Mouse (Mus musculus) lung, embryonic 16.5 days (tissue): ENCODE data around the gene Atp5s. TPM values are rescaled to one million over a fixed set of nuclear protein-coding genes. Genes with fewer than 3 reads are reported as not detected.
A peak's percentile ranks its signal among the peaks of the same experiment; 100 is the strongest.

Experiments
- ATAC-seq: fragments of 200-750 bp; cut with Nextera tagmentation; 2 replicates; pipeline ENCODE4 v1.8.0; 2017; ENCODE audit warnings: low read depth, mild to moderate bottlenecking, moderate library complexity
- H3K27ac ChIP-seq: fragments of 300-500 bp; sonication (generic); 2 replicates; pipeline ENCODE4 v1.5.1; 2014; ENCODE audit warnings: mild to moderate bottlenecking, control low read depth, low read length
- H3K27me3 ChIP-seq: fragments of 300-500 bp; sonication (generic); 2 replicates; pipeline ENCODE4 v1.6.1; 2014; ENCODE audit warnings: low read depth, low read length, mixed read lengths; ENCODE audit not compliant: control insufficient read depth, insufficient read depth
- H3K36me3 ChIP-seq: fragments of 300-500 bp; sonication (generic); 2 replicates; pipeline ENCODE4 v1.6.1; 2014; ENCODE audit warnings: low read length; ENCODE audit not compliant: control insufficient read depth, insufficient read depth
- H3K4me1 ChIP-seq: fragments of 300-500 bp; sonication (generic); replicated peaks from 2 replicates; pipeline ENCODE4 v1.6.1; 2014; ENCODE audit warnings: low read length, mixed read lengths; ENCODE audit not compliant: control insufficient read depth, insufficient read depth
- H3K4me2 ChIP-seq: fragments of 300-500 bp; sonication (generic); 2 replicates; pipeline ENCODE4 v1.6.1; 2014; ENCODE audit warnings: low read depth, low read length, control low read depth
- H3K4me3 ChIP-seq: fragments of 300-500 bp; sonication (generic); 2 replicates; pipeline ENCODE4 v1.5.1; 2014; ENCODE audit warnings: mild to moderate bottlenecking, low read length, control low read depth
- H3K9ac ChIP-seq: fragments of 300-500 bp; sonication (generic); 2 replicates; pipeline ENCODE4 v1.6.1; 2014; ENCODE audit warnings: low read length, control low read depth
- H3K9me3 ChIP-seq: fragments of 300-500 bp; sonication (generic); 2 replicates; pipeline ENCODE4 v1.6.1; 2016; ENCODE audit warnings: low read length; ENCODE audit not compliant: control insufficient read depth
- WGBS: fragments of 180-500 bp; shearing (Covaris S2); extraction: QIAGEN DNeasy Blood & Tissue Kit; methylation state at CpG from one replicate; pipeline ENCODE4 v1.1.7; 2014; 5-methylcytosine and 5-hydroxymethylcytosine counted together
- polyA plus RNA-seq: library from polyadenylated mRNA; unstranded; fragments of >200 nt; fragmentation: Nextera tagmentation; extraction: Ambion mirVana; gene quantifications from 2 replicates; pipeline ENCODE4 v1.2.1, GENCODE M21; 2015

The Atp5s gene
- polyA plus RNA-seq, 1 experiment from 2014 or later, result 35.3 TPM

DNA sequence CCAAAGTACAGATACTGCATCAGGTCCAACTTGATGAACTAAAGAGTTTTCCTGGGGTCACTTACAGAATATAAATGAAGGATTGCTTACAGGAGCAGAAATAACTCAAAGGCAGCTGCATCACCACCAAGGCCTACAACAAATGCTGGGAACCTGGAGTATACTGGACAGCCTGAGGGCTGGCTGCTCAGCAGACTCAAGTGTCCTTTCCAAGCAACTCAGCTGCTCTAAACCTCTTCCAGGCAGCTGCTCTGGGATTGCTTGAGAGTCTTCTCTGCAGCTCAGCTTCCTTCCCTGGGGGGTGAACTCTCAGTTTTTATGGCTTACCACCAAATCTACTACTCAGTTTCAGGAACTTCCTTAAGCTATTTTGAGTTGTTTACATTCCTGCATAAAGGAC is 35.7 kb upstream of the Atp5s start:
- no peaks in the 10 kb centered on the region; the same call in 1 of the 2 replicates for H3K4me1 ChIP-seq
- no peak overlapping the region for H3K4me2 ChIP-seq
- ATAC-seq, result peak; percentile 43; the same call in 1 of the 2 replicates
- no peaks in the 10 kb centered on the region for H3K9me3 ChIP-seq
- no peaks in the 10 kb centered on the region for H3K36me3 ChIP-seq
- H3K4me3 ChIP-seq, result no peak overlapping the region
- no peaks in the 10 kb centered on the region for H3K27me3 ChIP-seq
- no peak overlapping the region for H3K9ac ChIP-seq
- peak overlapping the region; percentile 3; the same call in 1 of the 2 replicates for H3K27ac ChIP-seq

DNA sequence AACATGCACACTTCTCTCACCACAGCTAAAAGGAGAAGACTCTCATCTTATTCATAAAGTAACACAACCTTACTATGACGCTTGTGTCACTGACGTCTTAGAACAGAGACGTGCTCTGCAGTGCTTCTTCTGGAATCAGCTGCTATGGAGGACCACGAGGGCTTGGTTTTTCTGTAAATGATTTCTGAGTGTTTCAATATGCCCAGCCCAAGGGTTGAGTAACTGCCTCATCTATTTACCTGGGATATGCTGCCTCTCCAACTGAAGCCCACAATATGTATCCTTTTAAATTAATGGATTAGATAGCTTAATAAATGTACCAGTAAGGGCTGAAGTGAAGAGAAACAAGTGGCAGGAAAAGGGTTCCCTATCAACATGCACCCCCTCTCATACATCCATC is 34.0 kb upstream of the Atp5s start:
- Histone ChIP-seq H3K4me1 (no peaks in the 10 kb centered on the region; the same call in 1 of the 2 replicates), H3K4me3 (no peak overlapping the region), H3K27me3 (no peaks in the 10 kb centered on the region), H3K27ac (no peak overlapping the region), H3K9me3 (no peaks in the 10 kb centered on the region), H3K36me3 (no peaks in the 10 kb centered on the region), H3K4me2 (no peak overlapping the region), H3K9ac (no peak overlapping the region)
- WGBS, result 86% methylated on average over 4 of the region's 4 CpGs
- no peak for ATAC-seq

DNA sequence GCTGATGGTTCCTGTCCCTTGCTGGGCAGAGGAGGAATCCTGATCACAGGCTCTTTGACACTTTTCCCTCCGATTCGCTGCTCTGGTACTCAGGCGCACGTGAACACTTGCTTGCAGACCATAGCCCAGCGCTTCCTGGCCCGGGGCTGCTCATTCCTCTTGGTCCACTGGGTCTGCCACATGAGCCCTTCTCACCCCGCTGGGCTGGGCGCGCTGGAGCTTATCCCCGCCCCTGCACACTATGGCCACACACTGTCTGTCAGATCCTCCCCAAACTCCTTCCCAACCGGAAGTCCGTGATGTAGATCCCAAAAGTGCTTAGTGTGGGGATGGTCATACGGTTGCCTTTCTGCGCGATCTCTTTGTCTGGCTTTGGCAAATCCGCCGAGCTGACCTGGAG is 31.3 kb upstream of the Atp5s start:
- H3K4me1 ChIP-seq, result no peaks in the 10 kb centered on the region; the same call in 1 of the 2 replicates
- H3K9ac ChIP-seq, result no peak overlapping the region
- WGBS, result 81% methylated on average over 17 of the region's 17 CpGs
- no peak overlapping the region for H3K27ac ChIP-seq
- H3K27me3 ChIP-seq, result no peaks in the 10 kb centered on the region
- no peak overlapping the region for H3K4me3 ChIP-seq
- ATAC-seq, result no peak
- no peaks in the 10 kb centered on the region for H3K9me3 ChIP-seq
- no peak overlapping the region for H3K4me2 ChIP-seq
- no peaks in the 10 kb centered on the region for H3K36me3 ChIP-seq

DNA sequence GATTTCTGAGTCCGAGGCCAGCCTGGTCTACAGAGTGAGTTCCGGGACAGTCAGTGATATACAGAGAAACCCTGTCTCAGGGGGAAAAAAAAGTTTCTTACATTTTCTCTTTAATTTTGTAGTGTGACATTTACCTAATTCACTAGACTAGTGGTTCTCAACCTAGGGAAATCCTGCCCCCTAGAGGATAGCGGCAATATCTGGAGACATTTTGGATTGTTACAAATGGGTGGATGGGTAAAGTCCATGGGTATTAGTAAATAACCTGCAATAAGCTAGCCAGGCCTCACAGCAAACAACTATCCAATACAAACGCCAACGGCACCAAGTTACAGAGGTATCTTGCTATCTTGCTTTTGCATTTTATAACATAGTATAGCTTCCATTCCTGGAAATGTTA is 28.0 kb upstream of the Atp5s start:
- Histone ChIP-seq H3K36me3 (peaks cover 2% of the 10 kb centered on the region; the same call in 1 of the 2 replicates), H3K4me1 (no peaks in the 10 kb centered on the region), H3K9ac (no peak overlapping the region), H3K9me3 (no peaks in the 10 kb centered on the region), H3K27me3 (no peaks in the 10 kb centered on the region), H3K4me2 (no peak overlapping the region), H3K4me3 (no peak overlapping the region), H3K27ac (no peak overlapping the region)
- 77% methylated on average over 5 of the region's 5 CpGs for WGBS
- no peak for ATAC-seq

DNA sequence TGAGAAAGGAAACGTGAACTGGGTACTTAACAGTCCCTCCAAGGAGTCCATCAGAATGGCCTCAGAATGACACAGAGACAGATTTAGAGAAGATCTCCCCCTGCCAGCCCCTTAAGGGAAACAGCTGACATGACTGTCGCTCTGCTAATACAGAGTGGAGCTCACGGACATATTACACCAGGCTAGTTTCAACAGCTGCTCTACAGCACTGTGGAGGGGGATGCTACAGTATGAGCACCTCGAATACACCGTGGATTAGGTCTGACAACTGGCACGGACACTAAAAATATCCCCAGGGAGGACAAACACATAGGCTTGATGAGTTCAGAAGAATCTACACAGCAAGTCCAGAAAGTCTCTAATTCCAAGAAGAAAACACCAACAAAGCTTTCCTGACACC is 26.4 kb upstream of the Atp5s start:
- no peaks in the 10 kb centered on the region for H3K9me3 ChIP-seq
- H3K9ac ChIP-seq, result no peak overlapping the region
- 82% methylated on average over 6 of the region's 6 CpGs for WGBS
- H3K4me1 ChIP-seq, result no peaks in the 10 kb centered on the region
- no peak overlapping the region for H3K27ac ChIP-seq
- H3K27me3 ChIP-seq, result no peaks in the 10 kb centered on the region
- H3K4me3 ChIP-seq, result no peak overlapping the region
- H3K4me2 ChIP-seq, result no peak overlapping the region
- peaks cover 2% of the 10 kb centered on the region; the same call in 1 of the 2 replicates for H3K36me3 ChIP-seq
- no peak for ATAC-seq

DNA sequence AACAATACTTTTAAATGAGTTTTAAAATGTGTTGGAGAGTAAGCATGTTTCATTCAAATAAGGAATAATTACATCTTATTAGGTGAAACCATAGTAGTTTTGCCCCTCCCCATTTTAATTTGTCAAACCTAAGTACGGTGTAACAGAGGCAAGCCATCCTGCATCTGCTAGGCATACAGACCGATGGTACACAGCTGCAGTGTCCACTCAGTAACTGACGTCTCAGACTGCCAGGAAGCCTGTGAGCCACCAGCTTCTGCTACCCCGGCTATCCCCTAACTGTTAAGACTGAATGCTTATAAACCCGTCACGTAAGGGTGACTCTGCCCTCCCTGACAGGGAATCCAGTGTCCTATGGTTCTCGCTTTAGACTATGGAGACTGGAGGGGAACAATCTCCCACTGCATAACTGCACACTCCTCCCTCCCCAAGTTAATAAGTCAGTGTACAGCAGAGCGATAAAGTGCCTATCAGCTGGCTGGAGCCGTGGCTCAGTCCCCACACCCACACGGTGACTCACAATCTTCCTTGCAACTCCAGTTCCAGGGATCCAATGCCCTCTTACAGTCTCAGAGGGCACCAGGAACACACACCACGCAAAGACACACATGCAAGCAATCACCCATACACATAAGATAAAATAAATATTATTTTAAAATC is 19.8 kb upstream of the Atp5s start:
- no peak for ATAC-seq
- Histone ChIP-seq H3K27ac (no peak overlapping the region), H3K27me3 (no peaks in the 10 kb centered on the region), H3K4me3 (no peak overlapping the region), H3K4me2 (no peak overlapping the region), H3K36me3 (no peaks in the 10 kb centered on the region), H3K9ac (no peak overlapping the region), H3K4me1 (no peaks in the 10 kb centered on the region), H3K9me3 (no peaks in the 10 kb centered on the region)
- WGBS, result 72% methylated on average over 11 of the region's 11 CpGs

DNA sequence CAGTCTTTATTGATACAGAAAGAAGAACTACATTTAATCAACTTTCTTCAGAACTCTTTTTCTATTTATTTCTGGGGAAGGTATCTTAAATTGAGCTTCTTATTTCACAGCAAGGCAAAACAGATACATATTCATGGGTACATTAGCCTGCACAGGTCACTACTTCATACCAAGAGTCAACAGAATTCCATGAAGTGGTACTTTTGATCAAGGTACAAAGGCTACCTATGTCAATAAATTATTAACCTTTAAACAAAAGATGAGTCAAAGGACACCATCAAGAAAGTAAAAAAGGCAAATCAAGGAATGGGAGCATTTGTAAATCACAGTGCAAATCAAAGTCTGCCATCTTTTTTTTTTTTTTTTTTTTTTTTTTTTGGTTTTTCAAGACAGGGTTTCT is 11.1 kb upstream of the Atp5s start:
- ATAC-seq, result no peak

DNA sequence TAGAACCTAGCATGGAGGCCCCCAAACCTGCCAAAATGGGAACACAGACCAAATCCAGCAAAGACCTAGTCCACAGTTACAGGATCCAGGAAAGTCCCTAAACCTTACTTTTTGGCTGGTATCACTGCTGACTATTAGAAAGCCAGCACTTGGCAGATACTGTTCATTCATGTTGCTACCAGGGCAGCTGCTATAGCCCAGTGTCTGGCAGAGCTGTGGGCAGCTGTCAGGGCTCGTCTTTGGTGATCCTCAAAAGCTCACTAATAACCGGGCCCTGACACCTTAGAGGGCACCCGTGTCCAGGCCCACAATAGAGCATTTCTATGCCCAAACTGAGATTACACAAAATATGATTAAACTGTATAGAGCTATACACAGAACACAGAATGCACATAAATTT is 1.9 kb upstream of the Atp5s start:
- H3K9ac ChIP-seq, result no peak overlapping the region
- no peaks in the 10 kb centered on the region for H3K27me3 ChIP-seq
- H3K4me2 ChIP-seq, result no peak overlapping the region
- 88% methylated on average over 3 of the region's 3 CpGs for WGBS
- H3K36me3 ChIP-seq, result peaks cover 9% of the 10 kb centered on the region; the same call in 1 of the 2 replicates
- no peak overlapping the region for H3K4me3 ChIP-seq
- no peak overlapping the region for H3K27ac ChIP-seq
- H3K4me1 ChIP-seq, result peaks cover 12% of the 10 kb centered on the region; the same call in 1 of the 2 replicates
- peaks cover 11% of the 10 kb centered on the region for H3K9me3 ChIP-seq
- no peak for ATAC-seq

More for the DNA sequence above, 11.1 kb upstream of the Atp5s start:
- Histone ChIP-seq H3K27me3 (no peaks in the 10 kb centered on the region), H3K4me2 (no peak overlapping the region), H3K9me3 (no peaks in the 10 kb centered on the region; the same call in 1 of the 2 replicates), H3K27ac (no peak overlapping the region), H3K4me3 (no peak overlapping the region), H3K36me3 (peaks cover 4% of the 10 kb centered on the region; the same call in 1 of the 2 replicates), H3K9ac (no peak overlapping the region), H3K4me1 (no peaks in the 10 kb centered on the region)

DNA sequence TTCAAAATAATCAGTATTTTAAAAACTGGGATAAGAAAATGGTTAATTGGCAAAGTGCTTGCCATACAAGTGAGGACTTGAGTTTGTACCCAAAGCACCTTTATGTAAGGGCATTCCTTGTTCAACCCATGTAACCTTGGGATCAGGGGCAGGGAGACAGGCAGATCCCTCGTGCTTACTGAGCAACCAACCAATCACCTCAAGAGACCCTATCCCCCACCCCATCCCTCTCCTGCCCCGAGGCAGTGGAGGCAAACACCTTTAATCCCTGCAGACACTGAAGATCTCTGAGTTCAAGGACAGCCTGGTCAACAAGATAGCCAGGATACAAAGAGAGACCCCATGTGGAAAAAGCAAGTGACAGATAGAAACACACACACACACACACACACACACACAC is 1.4 kb upstream of the Atp5s start:
- no peak for ATAC-seq
- H3K9me3 ChIP-seq, result peaks cover 11% of the 10 kb centered on the region
- H3K36me3 ChIP-seq, result peaks cover 6% of the 10 kb centered on the region; the same call in 1 of the 2 replicates
- no peak overlapping the region for H3K27ac ChIP-seq
- H3K4me1 ChIP-seq, result peaks cover 12% of the 10 kb centered on the region; the same call in 1 of the 2 replicates
- H3K27me3 ChIP-seq, result no peaks in the 10 kb centered on the region
- 42% methylated on average over 2 of the region's 2 CpGs for whole genome bisulfite sequencing
- no peak overlapping the region for H3K9ac ChIP-seq
- peak overlapping the region; percentile 89; the same call in 1 of the 2 replicates for H3K4me3 ChIP-seq
- peak overlapping the region; percentile 94 for H3K4me2 ChIP-seq
